Mouse (Mus musculus): ENCODE data around the gene Atp6v1g2.

DNA sequence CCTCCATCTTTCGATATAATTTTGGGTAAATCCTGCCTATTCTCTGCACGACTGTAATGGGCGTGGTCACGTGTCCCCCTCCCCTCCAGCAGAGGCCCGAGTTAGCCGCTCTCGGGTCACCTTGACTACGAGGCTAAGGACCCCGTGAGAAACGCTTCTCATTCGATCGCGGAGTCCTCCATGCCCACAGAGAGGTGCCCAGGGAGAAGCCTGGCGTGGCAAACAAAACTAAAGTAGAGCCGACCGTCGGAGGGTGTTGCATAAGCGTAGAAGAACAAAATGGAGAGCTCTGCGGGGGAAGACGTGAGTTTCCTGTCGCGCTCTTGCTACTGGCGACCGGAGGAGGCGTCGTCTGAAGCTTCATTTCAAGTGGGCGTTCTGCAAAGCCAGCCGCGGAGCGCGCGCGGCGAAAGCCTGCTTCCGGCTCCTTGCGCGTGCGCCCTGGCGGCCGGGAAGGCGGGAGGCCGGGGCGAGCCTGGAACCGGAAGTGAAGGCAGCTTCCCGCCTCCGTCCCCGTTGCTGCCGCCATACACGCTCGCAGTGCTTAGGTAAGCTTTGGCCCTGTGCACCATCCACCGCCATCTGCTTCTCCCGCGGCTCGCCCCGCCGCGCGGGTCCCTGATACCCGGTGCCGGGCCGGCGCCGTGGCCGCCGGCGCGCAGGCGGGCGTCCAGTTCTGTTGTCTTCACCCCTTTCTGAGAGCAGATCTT is 8.0 kb downstream of the Atp6v1g2 start, which contains the start of gene Ddx39b:
- peak; percentile 67 for TF ChIP-seq POLR2A (IDR thresholded peaks at IDR 0.05; ENCODE audit: insufficient read depth, low read depth, low read length)
- TF ChIP-seq CTCF (IDR thresholded peaks at IDR 0.05; ENCODE audit: insufficient read depth, low read depth, low read length): no peak
